Mouse (Mus musculus) MN1 (cell line): ENCODE measurements around the gene Fam206a.

Source experiments
- DNase-seq: peaks from one replicate; pipeline ENCODE4 v3.0.0-alpha.2; 2016; ENCODE audit warnings: low spot score

Gene Fam206a

GRCm38 (mm10) chr4:56801907-56802668 is at the start of gene Fam206a, which contains the start of gene Elp1:
TSS of gene Fam206a (plus strand) at chr4:56802345.
TSS of gene Elp1 (minus strand) at chr4:56802331.
- DNase-seq, result peak; percentile 90

- no peak for DNase-seq
Observed at GRCm38 (mm10) chr4:56756021-56756420, 46.1 kb upstream of the Fam206a start.

DNA sequence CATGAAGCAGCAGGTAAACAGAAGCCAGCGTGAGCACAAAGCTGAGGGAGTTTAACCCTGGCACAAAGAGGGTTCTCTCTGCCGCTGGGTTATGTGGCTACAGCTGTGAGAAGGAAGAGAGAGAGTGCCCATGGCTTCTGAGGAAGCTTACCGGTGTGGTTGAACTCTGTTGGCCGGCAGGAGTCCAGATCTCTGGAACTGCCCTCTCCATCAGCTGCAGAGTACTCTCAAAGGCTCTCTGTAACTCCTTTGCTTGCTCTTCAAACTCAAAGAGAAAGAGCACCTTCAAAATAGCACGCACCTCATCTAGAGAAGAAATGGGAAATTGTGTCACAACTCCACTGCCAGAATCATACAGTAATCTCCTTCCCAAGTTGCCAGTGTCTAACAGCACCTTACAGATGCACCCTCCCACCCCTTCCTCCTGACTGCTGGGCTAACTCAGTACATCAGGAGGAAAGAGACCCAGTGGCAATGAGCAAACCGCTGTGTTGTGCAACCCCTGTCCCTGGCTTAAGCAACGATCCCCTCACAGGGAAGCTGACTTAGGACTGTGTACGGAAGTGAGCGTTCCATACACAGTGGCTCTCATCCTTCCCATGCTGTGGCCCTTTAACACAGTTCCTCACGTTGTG is 45.1 kb upstream of the Fam206a start:
- DNase-seq, result no peak

DNA sequence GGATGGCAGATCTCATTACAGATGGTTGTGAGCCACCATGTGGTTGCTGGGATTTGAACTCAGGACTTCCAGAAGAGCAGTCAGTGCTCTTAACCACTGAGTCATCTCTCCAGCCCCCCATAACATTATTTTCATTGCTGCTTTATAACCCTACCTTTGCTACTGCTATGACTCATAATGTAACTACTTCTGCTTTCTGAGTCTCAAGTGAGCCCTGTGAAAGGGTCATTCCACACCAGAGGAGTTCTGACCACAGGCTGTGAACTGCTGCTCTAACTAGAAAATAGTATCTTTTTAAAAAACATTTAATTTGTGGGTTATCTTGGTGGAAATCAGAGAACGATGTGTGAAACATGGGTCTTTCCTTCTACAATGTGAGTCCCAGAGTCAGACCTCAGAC is 44.5 kb upstream of the Fam206a start:
- no peak for DNase-seq

GRCm38 (mm10) chr4:56767861-56768284 is 34.3 kb upstream of the Fam206a start:
- no peak for DNase-seq

DNA sequence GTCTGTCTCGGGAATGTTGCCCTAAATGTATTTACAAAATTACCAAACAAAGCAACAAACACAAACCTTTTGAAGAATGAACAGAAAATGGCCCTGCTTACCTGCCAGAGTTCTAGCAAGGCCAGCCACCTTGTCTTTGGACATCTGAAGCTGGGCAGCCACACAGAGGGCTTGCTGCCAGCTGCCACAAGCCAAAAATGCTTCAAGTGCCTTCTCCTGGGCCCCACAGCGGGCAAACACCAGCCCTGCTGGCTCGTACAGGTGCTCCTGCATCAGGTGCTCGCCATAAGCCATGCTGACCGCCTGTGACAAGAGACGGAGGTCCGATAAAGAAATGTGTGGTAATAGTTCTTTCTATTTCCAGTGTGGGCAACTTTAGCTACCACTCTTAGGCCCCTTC is 33.2 kb upstream of the Fam206a start:
- DNase-seq, result no peak

DNA sequence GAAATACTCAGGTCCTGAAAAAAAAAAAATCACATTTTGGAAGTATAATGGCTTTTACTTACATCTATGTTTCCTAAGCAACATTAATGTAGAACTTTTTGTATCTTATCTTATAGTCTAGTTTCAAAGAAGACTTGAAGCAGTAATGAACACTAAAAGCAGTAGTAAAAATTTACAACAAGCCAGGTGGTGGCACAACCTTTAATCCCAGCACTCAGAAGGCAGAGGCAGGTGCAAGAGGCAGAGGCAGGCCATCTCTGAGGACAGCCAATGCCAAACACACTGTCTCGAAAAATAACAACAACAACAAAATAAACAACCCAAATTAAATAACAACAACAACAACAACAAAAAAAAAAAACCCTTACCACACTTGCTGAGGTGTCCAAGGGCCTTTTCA is 31.1 kb upstream of the Fam206a start:
- no peak for DNase-seq

GRCm38 (mm10) chr4:56791373-56791772 is 10.8 kb upstream of the Fam206a start:
- DNase-seq, result no peak

DNA sequence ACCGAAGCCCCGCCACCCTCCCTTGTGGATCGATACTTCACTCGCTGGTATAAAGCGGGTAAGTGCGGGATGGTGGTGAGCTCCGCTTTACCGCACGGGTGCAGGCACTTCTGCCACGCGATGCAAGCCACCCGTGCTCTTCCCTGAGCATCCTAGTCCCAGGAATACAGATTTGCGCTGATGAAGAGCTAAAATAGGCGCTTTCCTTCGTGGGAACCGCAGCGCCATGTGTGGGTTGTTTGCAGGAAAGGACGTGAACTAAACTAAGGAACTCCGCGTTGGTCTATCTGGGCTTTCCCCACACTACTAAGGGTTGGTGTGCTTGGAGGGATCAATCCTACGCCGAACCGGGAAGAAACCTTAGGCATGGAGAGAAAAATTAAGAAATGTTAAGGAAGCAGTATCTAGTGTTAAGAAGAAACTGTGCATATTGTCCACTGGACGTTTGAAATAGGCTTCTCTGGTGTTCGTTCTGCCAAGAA is 565 bp downstream of the Fam206a start:
- DNase-seq, result no peak

DNA sequence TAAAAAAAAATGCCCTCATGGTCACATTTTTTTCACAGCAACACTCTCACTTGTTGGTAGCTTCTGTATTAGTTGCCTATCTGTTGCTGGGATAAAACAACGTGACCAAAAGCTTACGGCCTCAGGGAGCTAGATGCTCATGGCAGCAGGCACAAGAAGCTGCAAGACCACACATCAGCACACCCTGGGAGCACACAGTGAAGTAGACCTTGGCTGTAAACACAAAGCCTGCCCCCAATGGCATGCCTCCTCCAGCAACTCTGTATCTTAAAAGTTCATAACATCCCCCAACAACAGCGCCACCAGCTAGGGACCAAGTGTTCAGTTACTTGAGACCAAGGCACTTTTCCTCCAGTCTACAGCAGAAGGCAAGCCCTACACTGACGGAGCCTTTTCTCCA is 6.9 kb downstream of the Fam206a start:
- DNase-seq, result no peak

GRCm38 (mm10) chr4:56811642-56812041 is 9.5 kb downstream of the Fam206a start:
- no peak for DNase-seq

DNA sequence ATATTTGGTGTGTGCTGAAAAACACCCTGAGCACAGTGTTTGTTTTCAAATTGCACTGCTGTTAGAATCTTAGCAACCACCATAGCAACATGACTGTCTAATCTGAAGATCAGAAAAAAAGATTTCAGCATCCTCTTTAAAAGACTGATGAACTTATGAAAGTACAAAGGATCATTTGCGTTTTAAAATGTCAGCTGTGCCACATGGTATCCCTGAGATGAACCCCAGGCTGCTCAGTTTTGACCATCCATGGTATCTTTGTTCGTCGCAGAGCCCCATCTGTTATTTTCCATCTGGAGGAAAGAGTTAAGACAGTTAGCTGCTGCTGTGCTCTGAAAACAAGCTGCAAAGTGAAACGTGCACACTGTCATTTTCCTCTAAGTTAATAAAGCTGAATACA is 10.0 kb downstream of the Fam206a start:
- DNase-seq, result no peak

DNA sequence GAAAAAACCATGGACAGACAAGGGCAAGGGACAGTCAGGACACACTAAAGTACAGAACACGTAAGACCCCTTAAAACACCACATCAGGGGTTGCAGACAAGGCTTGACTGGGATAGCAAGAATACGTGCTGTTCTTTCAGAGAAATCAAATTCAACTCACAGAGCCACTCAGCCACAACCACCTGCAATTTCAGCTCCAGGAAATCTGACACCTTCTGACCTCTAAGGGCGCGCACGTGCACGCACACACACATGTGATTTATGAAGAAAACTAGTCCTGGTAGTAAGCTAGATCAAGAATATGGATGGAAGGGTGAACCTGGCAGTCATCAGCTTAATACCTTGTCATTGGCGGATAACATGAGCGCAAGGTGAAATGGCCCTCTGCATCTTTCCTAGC is 13.0 kb downstream of the Fam206a start:
- DNase-seq, result no peak

DNA sequence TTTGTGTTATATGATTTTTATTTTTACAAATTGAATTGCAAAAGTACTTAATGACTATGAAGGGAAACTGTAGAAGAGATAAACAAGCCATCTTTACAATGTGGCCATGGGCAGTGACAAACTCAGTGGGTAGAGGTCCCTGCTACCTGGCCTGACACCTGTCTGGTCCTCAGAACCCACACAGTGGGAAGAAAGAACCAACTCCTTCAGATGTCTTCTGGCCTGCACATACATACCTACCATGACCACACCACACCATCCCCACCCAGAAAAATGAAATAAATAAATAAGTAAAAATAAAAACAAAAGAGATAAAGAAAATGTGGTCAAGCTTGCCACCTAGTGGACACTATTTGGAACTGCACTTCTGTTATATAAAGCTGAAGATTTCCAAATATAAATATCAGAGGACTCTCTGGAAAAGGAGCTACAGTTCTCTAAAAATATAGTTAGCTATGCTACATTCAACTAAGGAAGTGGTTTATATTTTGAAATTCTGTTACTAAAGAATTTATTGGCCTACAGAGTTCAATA is 17.9 kb downstream of the Fam206a start:
- DNase-seq, result no peak

- DNase-seq, result no peak
Observed at GRCm38 (mm10) chr4:56824231-56824630, 22.1 kb downstream of the Fam206a start.

DNA sequence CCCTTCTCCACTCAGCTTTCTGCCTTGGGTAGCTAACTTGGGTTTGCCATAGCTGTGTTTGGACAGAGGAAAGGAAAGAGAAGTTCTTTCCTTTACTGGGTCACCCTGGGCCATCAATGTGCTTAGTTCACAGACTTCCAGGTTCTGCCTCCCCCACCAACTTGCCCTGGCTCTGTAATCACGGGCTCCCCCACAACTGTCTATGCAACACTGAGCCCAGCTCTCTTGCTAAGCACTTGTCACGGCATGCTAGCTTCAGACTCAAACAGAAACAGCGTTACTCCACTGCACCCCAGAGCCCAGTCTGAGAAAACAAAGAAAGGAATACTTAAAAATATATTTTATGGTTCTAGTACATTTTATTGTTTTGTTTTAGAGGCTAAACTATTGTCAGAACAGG is 26.8 kb downstream of the Fam206a start:
- DNase-seq, result no peak

GRCm38 (mm10) chr4:56829511-56829921 is 27.4 kb downstream of the Fam206a start:
- DNase-seq, result no peak

DNA sequence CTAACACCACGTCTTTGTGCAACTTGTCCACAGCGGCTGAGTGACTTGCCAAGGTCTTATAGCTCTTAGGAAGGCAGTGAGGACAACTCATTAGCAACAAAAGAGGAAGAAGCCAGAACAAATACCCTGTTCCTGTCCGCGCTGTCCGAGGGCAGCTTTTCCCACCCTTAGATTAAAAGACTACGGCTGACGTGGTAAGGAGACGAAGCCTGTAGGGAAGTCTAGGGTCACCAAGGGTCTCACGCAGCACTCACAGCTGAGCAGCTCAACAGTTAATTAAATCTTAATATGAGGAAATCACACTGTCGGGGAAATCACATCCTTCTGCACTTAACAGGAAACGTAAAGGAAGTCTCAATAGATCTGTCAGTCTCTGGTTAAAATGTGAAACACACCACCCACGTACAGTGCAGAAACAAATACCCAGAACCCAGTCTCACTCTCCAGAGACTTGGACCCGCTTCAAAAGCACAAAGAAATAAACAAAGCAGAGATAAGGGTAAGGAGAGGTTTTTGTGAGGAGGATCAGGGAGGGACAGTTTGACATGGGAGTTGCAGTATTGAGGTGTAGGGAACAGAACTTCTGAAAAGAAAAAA is 29.0 kb downstream of the Fam206a start:
- no peak for DNase-seq

DNA sequence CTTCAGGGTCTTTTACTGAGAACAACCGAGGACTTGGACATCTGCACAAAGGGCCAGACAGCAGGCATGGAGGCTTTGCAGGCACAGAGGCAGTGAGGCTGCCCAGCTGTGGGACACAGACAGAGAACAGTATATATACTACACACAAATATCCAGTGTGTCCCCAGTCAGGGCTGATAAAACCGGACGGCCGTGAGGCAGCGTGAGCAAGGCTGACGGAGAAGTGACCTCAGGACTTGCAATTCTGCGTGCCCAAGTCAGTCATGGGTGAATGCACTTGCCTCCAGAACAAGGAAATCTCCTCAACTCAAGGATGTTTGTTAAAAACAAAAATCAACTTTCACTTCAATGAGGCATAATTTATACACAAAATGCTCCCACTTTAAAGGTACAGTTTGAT is 29.9 kb downstream of the Fam206a start:
- DNase-seq, result no peak

DNA sequence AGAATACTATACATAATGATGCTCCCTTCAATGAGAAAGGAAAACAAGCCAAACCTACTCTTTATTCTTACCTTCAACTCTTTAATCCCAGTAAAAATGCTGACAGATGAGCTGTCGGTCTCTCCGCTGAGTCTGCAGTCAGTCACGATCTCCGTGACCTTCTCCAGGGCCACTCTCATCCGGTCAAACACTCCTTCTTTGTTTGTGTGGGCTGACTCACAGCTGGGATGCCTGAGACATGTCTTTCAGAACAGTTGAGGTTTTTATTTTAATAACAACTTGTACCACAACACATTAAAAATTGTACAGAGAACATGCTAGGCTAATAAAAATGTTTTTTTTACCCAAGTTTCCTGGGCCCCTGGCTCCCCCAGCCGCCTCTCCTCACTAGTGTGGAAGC is 35.5 kb downstream of the Fam206a start:
- DNase-seq, result no peak

DNA sequence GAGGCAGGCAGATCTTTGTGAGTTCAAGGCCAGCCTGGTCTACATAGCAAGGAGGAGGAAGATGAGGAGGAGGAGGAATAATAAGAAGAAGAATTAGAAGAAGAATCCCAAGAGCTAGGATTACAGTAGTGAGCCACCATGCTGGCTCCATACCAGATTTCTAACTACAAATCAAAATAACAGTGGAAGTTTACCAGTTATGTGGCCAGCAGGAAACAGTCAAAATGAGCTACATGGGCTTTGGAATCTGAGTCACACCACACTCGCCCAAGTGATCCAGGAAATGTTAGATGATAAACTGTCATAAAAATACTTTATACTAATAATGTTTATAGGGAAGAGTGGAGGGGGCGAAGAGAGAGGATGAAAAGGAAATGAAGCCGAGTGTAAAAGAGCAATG is 38.2 kb downstream of the Fam206a start:
- no peak for DNase-seq

DNA sequence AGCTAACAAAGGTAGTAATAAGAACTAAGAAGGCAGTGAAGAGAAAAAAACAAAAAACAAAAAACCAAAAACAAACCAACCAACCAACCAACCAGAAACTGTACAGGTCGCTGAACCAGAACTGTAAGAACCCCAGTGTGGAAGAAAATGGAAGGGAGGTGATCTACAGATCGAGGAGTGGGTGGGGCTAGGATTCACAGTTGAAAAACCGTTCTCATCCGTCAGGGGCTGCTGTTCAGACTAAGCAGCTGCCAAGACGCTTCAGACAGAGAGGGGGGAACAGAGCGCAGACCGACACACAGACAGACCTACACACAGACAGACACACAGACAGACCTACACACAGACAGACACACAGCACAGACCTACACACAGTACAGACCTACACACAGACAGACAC is 40.4 kb downstream of the Fam206a start:
- DNase-seq, result no peak

GRCm38 (mm10) chr4:56843963-56844362 is 41.8 kb downstream of the Fam206a start:
- no peak for DNase-seq
